Mouse (Mus musculus) limb, embryonic 12.5 days (tissue): Measurements from ENCODE around the gene Lrp8. TPM values are rescaled to one million over a fixed set of nuclear protein-coding genes. Genes with fewer than 3 reads are reported as not detected.
A peak's percentile ranks its signal among the peaks of the same experiment; 100 is the strongest.

Experiments used
- ATAC-seq: fragments of 200-750 bp; cut with Nextera tagmentation; 2 replicates; pipeline ENCODE4 v1.8.0; 2017; ENCODE audit warnings: low read depth, moderate TSS enrichment; ENCODE audit not compliant: insufficient number of reproducible peaks, insufficient read depth, low FRiP score, low TSS enrichment
- H3K27ac ChIP-seq: fragments of 300-500 bp; sonication (generic); 2 replicates; pipeline ENCODE4 v1.5.1; 2016; ENCODE audit warnings: mild to moderate bottlenecking, moderate library complexity
- H3K27me3 ChIP-seq: fragments of 300-500 bp; sonication (generic); 2 replicates; pipeline ENCODE4 v1.6.1; 2016; ENCODE audit warnings: mild to moderate bottlenecking, moderate library complexity
- H3K36me3 ChIP-seq: fragments of 300-500 bp; sonication (generic); 2 replicates; pipeline ENCODE4 v1.6.1; 2016; ENCODE audit warnings: mild to moderate bottlenecking, moderate library complexity
- H3K4me1 ChIP-seq: fragments of 300-500 bp; sonication (generic); replicated peaks from 2 replicates; pipeline ENCODE4 v1.6.1; 2016
- H3K4me2 ChIP-seq: fragments of 300-500 bp; sonication (generic); 2 replicates; pipeline ENCODE4 v1.6.1; 2016; ENCODE audit warnings: mild to moderate bottlenecking, moderate library complexity
- H3K4me3 ChIP-seq: fragments of 300-500 bp; sonication (generic); replicated peaks from 2 replicates; pipeline ENCODE4 v1.5.1; 2016; ENCODE audit warnings: mild to moderate bottlenecking
- H3K9ac ChIP-seq: fragments of 300-500 bp; sonication (generic); replicated peaks from 2 replicates; pipeline ENCODE4 v1.6.1; 2016; ENCODE audit warnings: mild to moderate bottlenecking, moderate library complexity
- H3K9me3 ChIP-seq: fragments of 300-500 bp; sonication (generic); 2 replicates; pipeline ENCODE4 v1.6.1; 2016; ENCODE audit warnings: mild to moderate bottlenecking, moderate library complexity
- WGBS: fragments of 180-500 bp; shearing (Covaris S2); methylation state at CpG from one replicate; pipeline ENCODE4 v1.1.7; 2016; 5-methylcytosine and 5-hydroxymethylcytosine counted together
- polyA plus RNA-seq: library from polyadenylated mRNA; unstranded; fragments of >200 nt; fragmentation: Nextera tagmentation; extraction: Ambion mirVana; gene quantifications from 2 replicates; pipeline ENCODE4 v1.2.1, GENCODE M21; 2016

The Lrp8 gene
- polyA plus RNA-seq, 1 experiment from 2014 or later = 6.0 TPM

- 0 out of 2 replicates have a peak overlapping the region, but pooled peaks have one; percentile 4 for H3K9ac ChIP-seq
- H3K27ac ChIP-seq = no peak overlapping the region
- no peak overlapping the region for H3K4me2 ChIP-seq
- ATAC-seq = no peak
- H3K4me1 ChIP-seq = peaks cover 12% of the 10 kb centered on the region
- H3K36me3 ChIP-seq = no peaks in the 10 kb centered on the region
- WGBS = 87% methylated on average over 5 of the region's 5 CpGs
- no peak overlapping the region for H3K4me3 ChIP-seq
- 0 out of 2 replicates have a peak, but pooled peaks cover 6% of the 10 kb centered on the region for H3K27me3 ChIP-seq
- peaks cover 3% of the 10 kb centered on the region; the same call in 1 of the 2 replicates for H3K9me3 ChIP-seq
Observed at GRCm38 (mm10) chr4:107776990-107777673, 24.9 kb upstream of the Lrp8 start.

DNA sequence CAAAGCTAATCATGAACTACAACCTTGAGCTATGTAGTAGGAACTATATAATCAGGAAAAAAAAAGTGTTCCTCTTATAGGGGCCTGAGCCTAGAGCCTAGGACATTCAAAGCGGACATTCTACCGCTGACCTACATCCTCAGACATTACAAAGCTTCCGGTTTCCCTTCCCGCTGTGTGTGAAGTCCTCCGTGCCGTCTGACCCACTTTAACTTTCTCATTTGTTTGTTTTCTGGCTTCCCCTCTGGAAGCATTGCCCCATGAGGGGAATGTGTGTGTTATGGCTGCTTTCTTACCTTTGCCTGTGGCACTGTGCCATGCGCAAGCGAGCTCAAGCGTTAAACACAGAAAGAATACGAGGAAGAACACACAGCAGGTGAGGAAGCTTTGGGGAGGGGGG is 18.5 kb upstream of the Lrp8 start:
- Histone ChIP-seq H3K27ac (no peak overlapping the region), H3K9me3 (no peaks in the 10 kb centered on the region), H3K36me3 (no peaks in the 10 kb centered on the region), H3K4me3 (no peak overlapping the region), H3K4me2 (no peak overlapping the region), H3K4me1 (0 out of 2 replicates have a peak, but pooled peaks cover 10% of the 10 kb centered on the region), H3K9ac (no peak overlapping the region), H3K27me3 (no peaks in the 10 kb centered on the region)
- no peak for ATAC-seq
- 72% methylated on average over 10 of the region's 10 CpGs for WGBS

GRCm38 (mm10) chr4:107788841-107789240 is 13.2 kb upstream of the Lrp8 start:
- WGBS = 86% methylated on average over 6 of the region's 6 CpGs
- H3K36me3 ChIP-seq = no peaks in the 10 kb centered on the region
- ATAC-seq = no peak

GRCm38 (mm10) chr4:107800801-107801200 is 1.3 kb upstream of the Lrp8 start:
- ATAC-seq = no peak
- H3K4me3 ChIP-seq = no peak overlapping the region
- H3K4me1 ChIP-seq = peaks cover 12% of the 10 kb centered on the region
- H3K27me3 ChIP-seq = peaks cover 18% of the 10 kb centered on the region
- no peak overlapping the region for H3K27ac ChIP-seq
- WGBS = 83% methylated on average over 6 of the region's 6 CpGs
- no peaks in the 10 kb centered on the region for H3K36me3 ChIP-seq
- no peak overlapping the region for H3K9ac ChIP-seq
- no peaks in the 10 kb centered on the region for H3K9me3 ChIP-seq
- H3K4me2 ChIP-seq = no peak overlapping the region

More at GRCm38 (mm10) chr4:107788841-107789240, 13.2 kb upstream of the Lrp8 start:
- no peak overlapping the region for H3K9ac ChIP-seq
- H3K4me2 ChIP-seq = no peak overlapping the region
- H3K9me3 ChIP-seq = no peaks in the 10 kb centered on the region
- H3K27ac ChIP-seq = no peak overlapping the region
- H3K4me1 ChIP-seq = 0 out of 2 replicates have a peak, but pooled peaks cover 9% of the 10 kb centered on the region
- H3K4me3 ChIP-seq = no peak overlapping the region
- no peaks in the 10 kb centered on the region for H3K27me3 ChIP-seq

DNA sequence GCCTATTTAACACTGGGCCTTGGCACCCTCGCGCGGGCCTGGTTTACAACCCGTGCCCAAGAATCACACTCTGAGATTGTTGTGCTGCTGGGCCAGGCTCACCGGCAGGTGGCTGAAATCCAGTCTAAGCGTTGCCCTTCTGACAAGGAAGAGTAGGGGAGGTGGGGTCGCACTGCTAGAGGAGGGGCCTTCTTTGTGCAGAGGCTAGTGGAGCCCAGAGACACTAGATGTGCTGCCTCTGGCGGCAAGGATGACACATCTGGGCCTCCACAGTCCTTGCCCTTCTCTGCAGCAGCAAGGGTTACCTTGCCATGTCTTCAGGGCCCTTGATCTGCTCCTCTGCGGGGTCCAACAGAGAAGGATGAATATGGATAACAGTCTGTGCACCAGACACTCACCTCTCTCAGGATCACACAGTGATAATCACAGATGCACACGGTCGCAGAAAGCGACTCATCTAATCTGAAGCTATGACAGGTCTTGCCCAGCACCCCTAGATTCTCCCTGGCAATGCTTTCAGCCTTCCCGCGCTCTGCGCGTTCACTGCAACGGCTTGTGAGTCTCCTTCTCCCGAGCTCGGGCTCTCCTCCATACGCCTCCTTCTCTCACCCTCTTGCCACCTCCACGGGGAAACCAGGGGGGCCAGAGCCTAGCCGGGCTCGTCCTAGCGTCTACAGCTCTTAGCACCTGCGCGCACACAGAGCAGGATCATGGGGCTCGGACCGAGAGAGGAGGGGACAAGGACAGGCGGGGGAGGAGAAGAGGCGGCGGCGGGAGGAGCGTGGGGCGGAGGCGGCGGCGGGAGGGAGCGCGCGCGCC is 486 bp upstream of the Lrp8 start:
- peaks cover 18% of the 10 kb centered on the region for H3K27me3 ChIP-seq
- no peaks in the 10 kb centered on the region for H3K9me3 ChIP-seq
- H3K4me2 ChIP-seq = peak overlapping the region; percentile 99
- WGBS = 2% methylated on average over 34 of the region's 41 CpGs
- peak; percentile 57; the same call in 1 of the 2 replicates for ATAC-seq
- H3K9ac ChIP-seq = peak overlapping the region; percentile 73
- H3K27ac ChIP-seq = peak overlapping the region; percentile 56; the same call in 1 of the 2 replicates
- H3K4me1 ChIP-seq = peaks cover 12% of the 10 kb centered on the region
- H3K36me3 ChIP-seq = no peaks in the 10 kb centered on the region
- H3K4me3 ChIP-seq = peak overlapping the region; percentile 69

- Histone ChIP-seq H3K4me1 (peaks cover 12% of the 10 kb centered on the region), H3K4me3 (peak overlapping the region; percentile 69), H3K27ac (peak overlapping the region; percentile 41), H3K36me3 (no peaks in the 10 kb centered on the region), H3K9ac (peak overlapping the region; percentile 73), H3K27me3 (peaks cover 18% of the 10 kb centered on the region), H3K9me3 (no peaks in the 10 kb centered on the region), H3K4me2 (peak overlapping the region; percentile 99)
- WGBS = under 1% methylated on average over 64 of the region's 65 CpGs
- ATAC-seq = peak; percentile 17; the same call in 1 of the 2 replicates
Observed at GRCm38 (mm10) chr4:107802450-107803331, 630 bp downstream of the Lrp8 start.

DNA sequence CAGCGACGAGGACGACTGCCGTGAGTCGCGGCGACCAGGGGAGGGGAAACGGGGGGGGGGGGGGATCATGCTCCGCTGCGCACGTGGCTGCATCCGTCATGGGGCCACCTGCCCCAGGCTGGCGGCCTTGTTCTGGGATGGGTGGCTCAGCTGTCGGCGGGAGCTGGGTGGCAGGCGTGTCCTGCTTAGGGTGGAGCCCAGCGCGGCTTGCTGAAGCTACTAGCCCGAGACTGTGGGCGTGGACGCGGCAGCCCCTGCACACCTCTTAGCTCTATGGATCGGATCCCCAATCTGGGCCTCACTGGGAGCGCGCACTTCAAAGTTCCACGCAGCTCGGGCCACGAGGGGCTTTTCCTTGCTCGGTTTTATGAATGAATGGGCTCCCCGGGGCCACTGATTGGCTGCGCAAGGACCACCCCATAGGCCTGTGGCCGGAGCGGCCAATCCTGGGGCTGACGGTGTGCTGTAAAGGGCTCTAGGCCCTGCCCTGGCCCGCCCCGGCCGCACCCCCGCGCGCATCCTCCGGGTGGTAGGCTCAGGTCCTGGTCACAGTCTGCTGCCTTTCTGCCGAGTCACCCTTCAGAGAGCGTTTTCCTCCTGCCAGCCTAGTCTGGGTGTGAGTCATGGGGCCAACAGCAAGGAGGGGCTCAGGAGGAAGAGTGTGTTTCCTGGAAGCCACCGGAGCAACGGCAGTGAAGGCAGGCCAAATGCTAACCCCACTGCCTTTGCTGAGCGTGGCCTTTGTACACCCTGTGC is 1.5 kb downstream of the Lrp8 start:
- 2% methylated on average over 44 of the region's 46 CpGs for WGBS
- peak overlapping the region; percentile 69 for H3K4me3 ChIP-seq
- H3K4me1 ChIP-seq = peaks cover 12% of the 10 kb centered on the region
- H3K27ac ChIP-seq = peak overlapping the region; percentile 41; the same call in 1 of the 2 replicates
- H3K36me3 ChIP-seq = no peaks in the 10 kb centered on the region
- ATAC-seq = peak; percentile 87
- peaks cover 18% of the 10 kb centered on the region for H3K27me3 ChIP-seq
- peak overlapping the region; percentile 73 for H3K9ac ChIP-seq
- H3K9me3 ChIP-seq = no peaks in the 10 kb centered on the region
- peak overlapping the region; percentile 99 for H3K4me2 ChIP-seq

DNA sequence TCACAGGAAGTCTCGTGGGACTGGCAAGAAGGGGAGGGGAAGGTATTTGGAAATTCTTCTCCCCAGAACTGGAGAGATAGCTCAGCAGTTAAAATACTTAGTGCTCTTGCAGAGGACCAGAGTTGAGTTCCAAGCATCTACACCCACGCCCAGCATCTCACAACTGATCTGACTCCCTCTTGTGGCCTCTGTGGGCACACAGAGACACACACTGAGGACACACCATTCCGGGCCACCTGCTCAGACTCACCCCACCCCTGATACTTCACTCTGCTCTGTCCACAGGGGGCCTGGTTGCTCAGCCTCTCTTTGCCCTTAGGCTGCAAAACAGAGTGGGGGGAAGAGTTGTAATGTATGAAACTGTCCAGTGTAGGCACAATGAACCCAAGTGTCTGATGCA is 3.4 kb downstream of the Lrp8 start:
- WGBS = 84% methylated on average over 3 of the region's 3 CpGs
- H3K27me3 ChIP-seq = peaks cover 9% of the 10 kb centered on the region
- ATAC-seq = no peak
- no peak overlapping the region for H3K9ac ChIP-seq
- no peak overlapping the region for H3K4me3 ChIP-seq
- no peak overlapping the region for H3K27ac ChIP-seq
- H3K36me3 ChIP-seq = no peaks in the 10 kb centered on the region
- H3K9me3 ChIP-seq = no peaks in the 10 kb centered on the region
- no peak overlapping the region for H3K4me2 ChIP-seq
- peaks cover 12% of the 10 kb centered on the region for H3K4me1 ChIP-seq

GRCm38 (mm10) chr4:107807796-107808195 is 5.7 kb downstream of the Lrp8 start:
- Histone ChIP-seq H3K36me3 (no peaks in the 10 kb centered on the region), H3K27ac (no peak overlapping the region; the same call in 1 of the 2 replicates), H3K9ac (no peak overlapping the region), H3K9me3 (no peaks in the 10 kb centered on the region), H3K4me3 (no peak overlapping the region), H3K4me2 (no peak overlapping the region), H3K4me1 (peaks cover 6% of the 10 kb centered on the region), H3K27me3 (peaks cover 4% of the 10 kb centered on the region; the same call in 1 of the 2 replicates)
- ATAC-seq = no peak
- 69% methylated on average over 4 of the region's 4 CpGs for WGBS

DNA sequence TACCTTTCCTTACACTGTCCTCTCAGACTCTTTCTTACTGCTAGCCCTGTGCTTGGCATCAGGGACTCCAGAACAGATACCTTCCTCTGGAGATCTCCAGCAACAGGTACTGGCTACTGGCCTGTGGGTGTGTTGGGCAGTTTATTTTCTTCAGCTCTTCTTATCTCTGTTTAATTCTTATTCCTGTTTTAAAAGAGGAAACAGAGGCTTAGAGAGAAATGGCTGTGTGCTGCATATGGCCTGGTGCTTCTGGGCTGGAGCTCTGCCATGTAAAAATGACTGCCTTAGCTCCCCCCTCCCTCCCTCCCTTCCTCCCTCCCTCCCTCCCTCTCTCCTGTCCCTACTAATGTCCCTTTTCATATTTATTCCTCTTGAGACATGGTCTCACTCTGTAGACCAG is 6.6 kb downstream of the Lrp8 start:
- Histone ChIP-seq H3K9ac (no peak overlapping the region), H3K27ac (no peak overlapping the region), H3K36me3 (no peaks in the 10 kb centered on the region), H3K4me2 (no peak overlapping the region), H3K4me3 (no peak overlapping the region), H3K9me3 (no peaks in the 10 kb centered on the region), H3K27me3 (no peaks in the 10 kb centered on the region; the same call in 1 of the 2 replicates), H3K4me1 (peaks cover 6% of the 10 kb centered on the region)
- ATAC-seq = no peak
